Mouse (Mus musculus): Measurements from ENCODE around the gene Cdk14.
"Not testable (repeated sequence)": the region's sequence is repeated elsewhere in the genome, so short reads cannot be mapped to it uniquely, and the experiment has no call there.

The Cdk14 gene

GRCm38 (mm10) chr5:5264712-5265111 lies 155.4 kb downstream of the Cdk14 start:
- DNase-seq (ENCODE audit: low spot score in 2 of 2), result no peak

- DNase-seq (ENCODE audit: low spot score in 2 of 2), result no peak
Observed at GRCm38 (mm10) chr5:5261725-5262296, 158.3 kb downstream of the Cdk14 start.

GRCm38 (mm10) chr5:5260966-5261724 lies 159.0 kb downstream of the Cdk14 start:
- DNase-seq (ENCODE audit: low spot score in 2 of 2), result no peak

- no peak for DNase-seq (ENCODE audit: low spot score in 2 of 2)
Observed at GRCm38 (mm10) chr5:5260309-5260708, 159.8 kb downstream of the Cdk14 start.

GRCm38 (mm10) chr5:5254391-5254790 lies 165.7 kb downstream of the Cdk14 start:
- DNase-seq (ENCODE audit: low spot score in 2 of 2), result no peak

GRCm38 (mm10) chr5:5253177-5253576 lies 166.9 kb downstream of the Cdk14 start:
- DNase-seq (ENCODE audit: low spot score in 2 of 2), result no peak

- no peak for DNase-seq (ENCODE audit: low spot score in 2 of 2)
Observed at GRCm38 (mm10) chr5:5247671-5248070, 172.4 kb downstream of the Cdk14 start.

GRCm38 (mm10) chr5:5246534-5247175 lies 173.5 kb downstream of the Cdk14 start:
- DNase-seq (ENCODE audit: low spot score in 2 of 2), result no peak

GRCm38 (mm10) chr5:5245182-5245581 lies 174.9 kb downstream of the Cdk14 start:
- no peak for DNase-seq (ENCODE audit: low spot score in 2 of 2)

- no peak for DNase-seq (ENCODE audit: low spot score in 2 of 2)
Observed at GRCm38 (mm10) chr5:5243648-5244047, 176.5 kb downstream of the Cdk14 start.

- DNase-seq (ENCODE audit: low spot score in 2 of 2), result no peak
Observed at GRCm38 (mm10) chr5:5242704-5243103, 177.4 kb downstream of the Cdk14 start.

- DNase-seq (ENCODE audit: low spot score in 2 of 2), result no peak
Observed at GRCm38 (mm10) chr5:5241088-5241487, 179.0 kb downstream of the Cdk14 start.

- DNase-seq (ENCODE audit: low spot score in 2 of 2), result no peak
Observed at GRCm38 (mm10) chr5:5240121-5240520, 180.0 kb downstream of the Cdk14 start.

GRCm38 (mm10) chr5:5234935-5235334 lies 185.2 kb downstream of the Cdk14 start:
- DNase-seq (ENCODE audit: low spot score in 2 of 2), result not testable (repeated sequence)

GRCm38 (mm10) chr5:5226966-5227365 lies 193.1 kb downstream of the Cdk14 start:
- DNase-seq (ENCODE audit: low spot score in 2 of 2), result no peak

- DNase-seq (ENCODE audit: low spot score in 2 of 2), result no peak
Observed at GRCm38 (mm10) chr5:5211780-5212135, 208.4 kb downstream of the Cdk14 start.

GRCm38 (mm10) chr5:5211034-5211779 lies 208.9 kb downstream of the Cdk14 start:
- no peak for DNase-seq (ENCODE audit: low spot score in 2 of 2)

- DNase-seq (ENCODE audit: low spot score in 2 of 2), result no peak
Observed at GRCm38 (mm10) chr5:5208016-5208415, 212.1 kb downstream of the Cdk14 start.

- no peak for DNase-seq (ENCODE audit: low spot score in 2 of 2)
Observed at GRCm38 (mm10) chr5:5206012-5206411, 214.1 kb downstream of the Cdk14 start.

- DNase-seq (ENCODE audit: low spot score in 2 of 2), result no peak
Observed at GRCm38 (mm10) chr5:5194562-5195221, 225.4 kb downstream of the Cdk14 start.

GRCm38 (mm10) chr5:5189590-5189989 lies 230.5 kb downstream of the Cdk14 start:
- no peak for DNase-seq (ENCODE audit: low spot score in 2 of 2)
